Mouse (Mus musculus): ENCODE data around the gene Zfp652.

The Zfp652 gene

DNA sequence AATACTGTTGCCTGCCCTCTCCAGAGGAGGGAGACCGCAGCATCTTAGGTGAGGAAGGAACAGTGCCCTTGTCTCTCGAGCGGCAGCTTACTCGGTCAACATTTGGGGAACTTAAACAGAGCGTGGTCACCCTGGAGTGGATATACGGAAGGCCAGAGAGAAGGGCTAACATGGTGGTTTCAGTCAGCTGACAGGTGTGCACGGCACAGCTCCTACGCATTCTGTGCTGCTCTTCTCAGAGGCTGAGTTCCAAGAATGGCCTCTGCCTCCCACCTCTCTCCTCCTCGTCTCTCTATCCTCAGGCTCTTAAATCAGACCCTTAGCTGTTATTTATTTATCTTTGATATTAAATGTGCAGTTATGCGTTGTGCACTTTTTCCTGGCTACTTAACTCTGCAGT lies 52.9 kb downstream of the Zfp652 start:
- in situ Hi-C loops (cut with MboI, MseI), result no loop called here

DNA sequence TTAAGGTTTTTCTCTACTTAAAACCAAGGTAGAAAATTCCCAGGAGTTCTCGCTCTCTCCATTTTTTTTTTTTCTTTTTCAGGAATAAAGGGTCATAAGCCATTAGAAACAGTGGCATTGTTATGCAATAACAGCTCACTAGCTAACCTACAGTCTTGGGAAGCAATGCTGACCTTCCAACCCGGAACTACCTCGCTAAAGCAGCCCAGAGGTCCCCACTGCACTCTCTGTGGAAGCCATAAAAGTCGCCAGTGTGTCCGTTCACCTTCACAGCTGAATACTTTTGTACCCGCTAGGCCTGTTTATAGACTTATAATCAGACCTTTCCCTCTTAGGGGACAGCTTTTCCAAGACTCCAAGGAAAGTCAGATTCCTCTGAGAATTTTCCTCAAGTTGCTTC lies 55.8 kb downstream of the Zfp652 start:
- in situ Hi-C loops (cut with MboI, MseI), result no loop called here

GRCm38 (mm10) chr11:95769208-95769607 lies 56.7 kb downstream of the Zfp652 start:
- in situ Hi-C loops (cut with MboI, MseI), result no loop called here

- in situ Hi-C loops (cut with MboI, MseI), result no loop called here
Measured at GRCm38 (mm10) chr11:95770720-95771364, 58.4 kb downstream of the Zfp652 start.

DNA sequence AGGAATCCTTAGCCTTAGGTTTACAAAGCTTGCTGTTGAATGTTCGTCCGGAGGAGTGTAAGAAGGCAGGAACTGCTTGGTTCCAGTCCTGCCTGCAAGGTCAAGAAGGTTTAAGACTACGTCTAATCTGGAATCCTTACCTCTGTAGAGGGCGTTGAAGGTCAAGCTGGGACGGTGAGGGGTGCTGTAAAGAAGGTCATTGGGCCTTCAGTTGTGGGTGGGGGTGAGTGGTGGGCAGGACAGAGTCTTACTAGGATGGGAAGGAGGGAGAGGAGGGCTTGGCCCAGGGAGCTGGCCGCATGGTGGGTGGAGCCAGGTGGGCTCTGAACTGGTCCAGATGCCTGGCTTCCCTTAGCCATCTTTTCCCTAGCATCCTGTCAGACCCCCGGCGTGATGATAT lies 59.2 kb downstream of the Zfp652 start:
- in situ Hi-C loops (cut with MboI, MseI), result no loop called here

DNA sequence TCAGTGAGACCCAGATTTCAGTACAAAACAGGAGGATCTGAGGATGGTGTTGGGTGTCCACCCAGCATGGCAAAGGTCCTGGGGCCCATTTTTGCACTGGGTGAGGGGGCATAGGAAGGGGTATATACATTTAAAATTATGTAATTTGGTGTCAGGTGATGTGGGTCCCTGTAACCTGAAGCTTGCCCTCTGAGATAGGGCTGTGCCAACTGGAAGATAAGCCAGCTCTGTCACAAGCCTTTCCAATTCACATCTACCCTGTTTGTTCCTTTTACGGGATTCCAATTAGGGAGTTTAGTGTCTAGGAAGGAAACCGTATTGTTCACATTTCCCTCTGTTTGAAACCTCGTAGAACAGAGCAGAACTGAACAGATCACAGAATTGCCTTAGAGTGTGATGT lies 60.8 kb downstream of the Zfp652 start:
- in situ Hi-C loops (cut with MboI, MseI), result no loop called here

- in situ Hi-C loops (cut with MboI, MseI), result no loop called here
Measured at GRCm38 (mm10) chr11:95777323-95778297, 65.1 kb downstream of the Zfp652 start.

DNA sequence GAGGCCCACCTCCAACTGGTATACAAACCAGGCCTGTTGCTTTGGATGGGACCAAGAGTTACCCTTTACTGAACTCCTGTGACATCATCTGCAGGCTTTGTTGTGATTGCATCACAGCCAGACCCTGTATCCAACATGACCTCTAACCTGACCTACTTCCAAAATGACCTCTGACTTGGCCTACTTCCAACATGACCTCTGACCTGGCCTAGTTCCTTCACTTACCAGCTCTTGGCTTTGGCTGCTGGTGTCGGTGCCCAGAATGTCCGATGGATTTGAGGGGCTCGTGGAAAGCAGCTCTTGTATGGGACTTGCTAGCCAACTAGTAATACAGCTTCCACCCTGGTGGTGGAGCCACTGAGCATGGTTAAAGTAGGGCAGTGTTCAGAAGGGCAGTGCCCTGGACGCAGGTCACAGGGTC lies 66.4 kb downstream of the Zfp652 start:
- in situ Hi-C loops (cut with MboI, MseI), result no loop called here

DNA sequence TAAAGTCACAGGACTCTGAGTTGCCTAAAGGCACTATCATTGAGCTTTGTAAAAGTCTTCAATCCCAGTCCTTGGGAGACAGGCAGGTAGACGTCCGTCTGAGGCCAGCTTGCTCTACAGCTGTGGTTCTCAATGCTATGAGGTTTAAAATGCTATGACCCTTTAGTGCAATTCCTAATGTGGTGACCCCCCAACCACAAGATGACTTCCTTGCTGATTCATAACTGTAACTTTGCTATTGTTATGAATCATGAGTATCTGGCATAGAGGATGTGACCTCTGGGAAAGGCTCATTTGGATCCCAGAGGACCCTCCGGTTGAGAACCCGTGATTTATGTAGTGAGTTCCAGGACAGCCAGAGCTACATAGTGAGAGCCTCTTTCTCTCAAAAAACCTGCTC lies 66.9 kb downstream of the Zfp652 start:
- in situ Hi-C loops (cut with MboI, MseI), result no loop called here

DNA sequence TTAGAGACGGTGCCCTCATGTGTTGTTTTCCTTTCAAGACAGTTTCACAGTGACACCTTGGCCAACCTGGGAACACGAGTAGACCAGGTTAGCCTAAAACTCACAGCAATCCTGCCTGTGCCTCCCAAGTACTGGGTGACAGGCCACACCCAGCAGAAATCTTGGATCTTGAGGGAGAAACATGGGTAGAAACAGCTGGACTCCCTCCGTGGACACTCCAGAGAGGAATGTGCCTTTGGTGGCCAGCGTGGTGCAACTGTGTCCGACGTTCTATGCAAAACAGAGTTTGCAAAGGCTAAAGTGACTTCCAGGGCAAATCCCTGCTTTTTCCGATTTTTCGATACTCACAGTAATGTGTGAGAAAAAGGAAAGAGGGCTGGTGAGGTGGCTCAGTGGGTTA lies 68.0 kb downstream of the Zfp652 start:
- in situ Hi-C loops (cut with MboI, MseI), result no loop called here

DNA sequence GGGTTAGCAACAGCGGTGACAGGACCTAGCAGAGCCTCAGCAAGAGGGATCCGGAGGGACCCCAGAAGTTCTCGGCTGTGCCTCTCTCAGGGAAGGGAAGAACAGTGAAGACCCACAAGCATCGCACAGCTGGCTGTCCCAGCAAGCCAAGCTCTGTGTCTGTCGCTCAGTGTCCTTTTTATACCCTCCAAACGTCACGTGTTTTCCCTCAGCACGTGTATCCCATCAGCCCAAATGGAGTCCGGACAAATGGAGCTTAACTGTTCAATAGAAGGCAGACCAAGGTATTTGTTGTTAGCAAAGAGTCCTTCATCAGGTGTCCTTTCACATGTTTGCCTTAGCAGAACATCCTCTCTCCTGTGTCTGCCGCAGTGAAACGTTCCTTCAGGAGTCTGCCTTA lies 69.1 kb downstream of the Zfp652 start:
- in situ Hi-C loops (cut with MboI, MseI), result no loop called here

DNA sequence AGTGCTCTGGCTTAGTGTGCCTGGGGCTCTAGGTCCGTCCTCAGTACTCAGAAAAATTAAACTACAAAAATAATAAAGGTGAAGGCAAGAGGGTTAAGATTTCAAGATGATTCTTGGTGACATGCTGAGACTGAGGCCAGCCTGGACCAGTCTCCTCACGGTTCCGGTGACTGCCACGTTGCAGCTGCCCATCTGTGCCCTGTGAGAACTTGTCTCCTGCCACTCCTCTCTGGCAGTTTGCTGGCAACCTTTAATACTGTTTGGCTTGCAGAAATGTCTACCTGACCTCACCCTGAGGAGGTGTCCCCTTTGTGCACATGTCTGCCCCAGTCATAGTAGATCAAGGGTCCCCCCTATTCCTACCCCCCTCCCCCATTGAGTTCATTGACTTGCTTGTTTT lies 71.0 kb downstream of the Zfp652 start:
- in situ Hi-C loops (cut with MboI, MseI), result no loop called here

GRCm38 (mm10) chr11:95783958-95784357 lies 71.5 kb downstream of the Zfp652 start:
- in situ Hi-C loops (cut with MboI, MseI), result no loop called here

- in situ Hi-C loops (cut with MboI, MseI), result no loop called here
Measured at GRCm38 (mm10) chr11:95785675-95786074, 73.2 kb downstream of the Zfp652 start.

DNA sequence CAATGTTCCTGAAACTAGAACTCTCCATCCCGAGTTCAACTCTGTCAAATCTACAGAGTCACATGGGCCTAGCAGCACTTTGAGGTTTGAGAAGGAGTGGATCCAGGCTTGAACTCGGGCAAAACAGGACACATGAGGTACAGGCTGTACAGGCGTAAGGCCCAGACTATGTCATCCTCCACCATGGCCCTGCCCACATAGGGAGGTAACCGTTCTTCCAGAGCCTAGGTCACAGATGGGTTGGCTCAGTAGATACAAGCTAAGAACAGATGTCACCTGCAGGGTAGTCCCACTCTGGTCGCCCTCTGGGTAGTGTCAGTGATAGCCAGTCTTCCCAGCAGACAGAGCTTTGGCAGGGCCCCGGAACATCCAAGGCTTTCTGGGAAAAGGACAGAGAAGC lies 74.0 kb downstream of the Zfp652 start:
- in situ Hi-C loops (cut with MboI, MseI), result no loop called here

DNA sequence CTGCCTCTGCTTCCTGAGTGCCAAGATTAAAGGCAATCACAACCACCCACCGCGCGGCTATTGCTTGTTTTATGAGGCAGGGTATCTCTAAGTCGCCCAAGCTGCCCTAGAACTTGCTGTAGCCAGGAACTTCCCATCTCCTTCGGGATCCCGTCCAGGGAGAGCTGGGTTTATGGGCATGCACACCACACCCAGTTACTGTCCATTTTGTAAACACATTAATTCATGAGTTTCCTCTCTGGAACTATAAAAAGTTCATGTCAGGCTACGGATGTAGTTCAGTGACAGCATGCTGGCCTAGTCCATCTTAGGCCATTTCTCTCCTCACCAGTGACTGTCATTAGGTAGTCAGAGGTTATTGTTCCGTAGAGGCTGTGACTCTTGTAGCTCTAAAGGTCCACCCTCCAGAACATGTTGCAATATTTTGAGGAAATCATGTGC lies 77.0 kb downstream of the Zfp652 start:
- in situ Hi-C loops (cut with MboI, MseI), result no loop called here

DNA sequence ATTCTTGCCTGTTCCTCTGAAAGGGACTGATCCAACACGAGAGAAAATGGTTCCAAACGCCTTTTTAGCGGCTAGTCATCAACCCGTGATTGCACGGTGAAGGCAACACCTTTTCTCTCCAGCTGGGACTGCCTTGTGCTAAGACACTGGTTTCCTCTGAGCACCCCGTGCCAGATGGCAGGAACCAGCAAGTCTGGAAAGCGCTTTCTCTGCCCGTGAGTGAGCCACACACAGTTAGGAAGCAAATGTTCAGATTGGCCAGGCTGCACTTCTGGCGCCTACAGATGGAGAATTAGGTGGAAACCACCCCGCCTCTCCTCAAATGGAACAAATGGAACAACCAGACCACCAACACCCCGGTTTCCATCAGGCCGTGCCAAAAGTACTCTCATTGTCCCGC lies 79.3 kb downstream of the Zfp652 start:
- in situ Hi-C loops (cut with MboI, MseI), result no loop called here

- in situ Hi-C loops (cut with MboI, MseI), result no loop called here
Measured at GRCm38 (mm10) chr11:95792950-95793509, 80.6 kb downstream of the Zfp652 start.

DNA sequence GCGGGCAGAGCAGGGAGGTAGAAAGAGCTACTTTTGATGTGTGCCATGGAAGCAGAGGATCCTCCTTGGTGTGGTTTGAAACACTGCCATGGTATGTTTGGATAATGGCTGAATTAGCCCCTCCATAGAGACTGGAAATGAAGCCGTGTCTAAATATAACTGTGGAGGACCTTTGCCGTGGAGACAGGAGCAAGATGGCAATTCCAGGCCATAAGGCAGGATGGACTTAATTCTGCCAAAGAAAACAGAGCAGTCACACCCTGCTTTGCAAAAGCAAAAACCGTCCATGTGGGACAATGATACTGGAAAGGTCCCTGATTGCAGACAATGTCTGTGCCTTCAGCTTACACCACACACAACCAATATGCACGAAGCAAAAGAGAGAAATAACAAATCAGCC lies 81.7 kb downstream of the Zfp652 start:
- in situ Hi-C loops (cut with MboI, MseI), result no loop called here

DNA sequence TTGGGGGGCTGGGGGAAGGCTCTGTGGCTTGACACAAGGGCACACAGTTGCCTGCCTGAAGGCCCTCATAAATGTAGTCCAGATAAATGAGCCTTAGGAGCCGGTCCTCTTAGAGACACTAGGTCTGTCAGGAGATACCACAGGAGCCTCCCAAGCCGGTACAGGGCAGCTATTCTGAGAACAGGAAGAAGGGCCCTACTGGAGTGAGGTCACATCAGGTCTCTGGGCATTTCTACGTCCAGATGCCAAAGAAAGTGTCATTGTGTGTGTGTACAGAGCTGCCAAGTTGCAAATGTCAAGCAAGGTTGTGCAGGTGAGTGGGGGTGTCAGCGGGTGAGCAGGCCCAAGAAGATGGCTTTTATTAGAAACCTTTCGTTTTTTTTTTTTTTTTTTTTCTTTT lies 83.1 kb downstream of the Zfp652 start:
- in situ Hi-C loops (cut with MboI, MseI), result no loop called here

- in situ Hi-C loops (cut with MboI, MseI), result no loop called here
Measured at GRCm38 (mm10) chr11:95805010-95805409, 92.5 kb downstream of the Zfp652 start.

GRCm38 (mm10) chr11:95805527-95805926 lies 93.1 kb downstream of the Zfp652 start:
- in situ Hi-C loops (cut with MboI, MseI), result no loop called here

DNA sequence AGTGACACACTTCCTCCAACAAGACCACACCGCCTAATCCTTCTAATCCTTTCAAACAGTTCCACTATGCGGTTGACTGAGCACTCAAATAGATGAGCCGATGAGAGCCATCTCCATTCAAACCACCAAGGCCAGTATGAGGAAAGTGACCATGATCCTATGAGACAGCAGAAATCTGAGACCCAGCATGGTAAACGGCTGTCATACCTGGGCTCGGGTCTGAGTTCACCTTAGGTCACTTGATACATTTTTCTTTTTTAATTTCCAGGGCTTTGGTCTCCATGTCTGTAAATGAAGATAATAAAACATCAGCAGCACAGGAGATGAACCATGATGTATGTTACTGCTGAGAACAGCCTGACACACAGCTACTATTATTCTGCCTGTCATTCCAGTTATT lies 95.4 kb downstream of the Zfp652 start:
- in situ Hi-C loops (cut with MboI, MseI), result no loop called here
